Mouse (Mus musculus) urinary bladder, adult 18-20 months (tissue): Measurements from ENCODE around the gene Med29.

Experiments
- DNase-seq, 2 experiments: peaks; one replicate each; pipeline ENCODE4 v3.0.0; 2022; ENCODE audit warnings: low spot score in 2 of 2, mixed read lengths in 2 of 2

Gene Med29

DNA sequence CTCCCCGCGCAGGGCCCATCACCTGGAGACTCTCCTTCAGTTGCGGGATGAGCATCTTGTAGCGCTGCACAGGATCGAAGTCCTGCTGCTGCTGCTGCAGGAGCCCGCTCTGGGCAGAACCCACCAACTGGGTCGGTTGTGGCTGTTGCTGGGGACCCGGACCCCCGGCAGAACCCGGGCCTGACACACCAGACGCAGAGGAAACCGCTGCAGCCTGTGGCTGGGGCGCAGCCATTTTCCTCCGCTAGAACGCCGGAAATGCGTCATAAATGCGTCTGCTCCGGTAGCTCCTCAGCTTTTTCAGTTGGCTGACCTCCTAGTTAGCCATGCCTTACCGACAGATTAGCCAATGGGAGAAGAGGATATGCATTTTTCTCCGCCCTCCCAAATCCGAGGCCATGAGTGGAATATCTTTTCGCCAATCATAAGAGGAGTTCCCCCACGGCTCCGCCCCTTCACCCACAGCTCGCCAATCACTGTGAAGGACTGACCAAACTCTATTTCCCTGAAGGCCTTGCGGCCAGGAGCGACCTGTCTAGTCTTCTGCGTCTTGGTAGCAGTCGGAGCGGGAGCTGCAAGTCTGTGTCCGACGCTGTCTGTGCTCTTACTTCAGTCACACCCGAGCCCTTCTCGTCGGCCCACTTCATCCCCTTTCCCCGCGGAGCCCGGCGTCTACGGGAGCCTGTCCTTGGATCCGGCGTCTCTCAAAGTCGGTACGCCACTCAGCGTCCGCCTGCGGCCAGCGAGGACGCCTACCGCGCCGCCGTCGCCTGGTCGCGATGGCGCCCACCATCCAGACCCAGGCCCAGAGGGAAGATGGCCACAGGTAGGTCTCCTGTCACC is at the start of gene Med29, which contains the start of gene Paf1:
Gene Med29, minus strand, starts transcription at position 280 of the 843 bp plus-strand sequence.
Gene Paf1, plus strand, starts transcription at position 523 of the 843 bp plus-strand sequence.
- peak; percentile 81 to 96 for DNase-seq

DNA sequence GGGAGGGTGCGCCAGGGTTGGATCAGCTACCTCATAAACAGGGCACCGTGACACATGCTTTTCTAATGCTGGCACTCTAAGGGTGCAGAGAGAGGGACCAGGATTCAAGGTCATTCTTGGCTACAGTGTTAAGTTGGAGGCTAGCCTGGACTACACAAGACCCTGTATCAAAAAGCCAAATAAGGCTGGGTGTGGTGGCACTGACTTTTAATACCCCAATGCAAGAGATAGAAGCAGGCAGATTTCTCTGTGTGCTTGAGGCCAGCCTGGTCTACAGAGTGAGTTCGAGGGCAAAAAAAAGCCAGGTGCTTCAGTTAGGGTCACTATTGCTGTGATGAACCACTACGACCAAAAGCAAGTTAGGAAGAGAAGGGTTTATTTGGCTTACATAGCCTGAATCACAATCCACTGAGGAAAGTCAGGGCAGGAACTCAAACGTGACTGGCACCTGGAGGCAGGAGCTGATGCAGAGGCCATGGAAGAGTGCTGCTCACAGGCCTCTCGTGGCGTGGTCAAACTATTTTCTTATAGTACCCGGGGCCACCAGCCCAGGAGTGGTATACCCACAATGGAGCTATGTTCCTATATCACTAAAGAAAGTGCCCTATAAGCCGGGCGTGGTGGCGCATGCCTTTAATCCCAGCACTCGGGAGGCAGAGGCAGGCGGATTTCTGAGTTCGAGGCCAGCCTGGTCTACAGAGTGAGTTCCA is 49.4 kb upstream of the Med29 start:
- no peak for DNase-seq

DNA sequence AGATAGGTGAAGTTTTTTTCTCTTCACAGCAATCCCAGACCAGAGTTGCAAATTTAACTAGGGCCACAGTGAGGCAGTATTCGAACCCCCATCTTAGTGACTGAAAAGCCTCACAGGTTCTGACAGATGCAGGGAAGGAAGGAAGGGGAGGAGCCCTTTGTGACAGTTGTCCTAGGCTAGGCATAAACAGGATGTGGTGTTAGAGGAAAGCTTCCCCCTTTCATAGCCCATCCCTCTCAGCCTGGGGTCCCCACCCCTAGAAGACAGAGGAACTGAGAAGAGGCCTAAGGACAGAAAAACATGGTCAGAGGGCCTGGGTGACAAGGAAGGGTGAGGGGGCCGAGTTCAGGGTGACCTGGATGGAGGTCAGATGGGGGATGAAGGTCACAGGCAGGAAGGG is 48.2 kb upstream of the Med29 start:
- peak in 1 of 2 experiments; percentile 16 for DNase-seq

DNA sequence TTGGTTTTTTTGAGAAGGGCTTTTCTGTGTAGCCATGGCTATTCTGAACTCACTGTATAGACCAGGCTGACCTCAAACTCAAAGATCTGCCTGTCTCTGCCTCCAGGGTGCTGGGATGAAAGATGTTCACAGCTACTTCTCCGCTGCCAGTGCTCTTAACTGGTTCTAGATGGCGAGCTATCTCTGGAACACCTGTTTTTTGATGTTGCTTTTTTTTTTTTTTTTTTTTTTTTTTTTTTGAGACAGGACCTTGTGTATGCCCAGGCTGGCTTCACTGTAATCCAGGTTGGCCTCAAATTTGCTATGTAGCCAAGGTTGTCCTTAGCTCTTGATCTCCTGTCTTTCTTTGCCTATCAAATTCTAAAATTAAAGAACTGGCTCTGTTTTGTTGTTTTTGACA is 46.3 kb upstream of the Med29 start:
- no peak for DNase-seq

DNA sequence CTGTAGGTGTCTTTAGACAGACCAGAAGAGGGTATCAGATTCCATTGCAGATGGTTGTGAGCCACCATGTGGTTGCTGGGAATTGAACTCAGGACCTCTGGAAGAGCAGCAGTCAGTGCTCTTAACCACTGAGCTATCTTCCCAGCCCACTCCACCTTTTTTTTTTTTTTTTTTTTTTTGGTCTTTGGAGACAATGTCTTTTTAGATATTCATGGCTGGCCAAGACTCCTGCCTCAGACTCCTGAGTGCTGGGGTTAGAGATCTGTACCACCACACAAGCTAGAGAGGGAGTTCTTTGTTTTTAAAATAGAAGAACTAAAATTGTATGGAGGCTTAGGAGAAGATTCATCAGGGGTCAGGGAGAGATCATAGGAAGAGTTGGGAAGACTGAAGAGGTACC is 45.5 kb upstream of the Med29 start:
- DNase-seq, result no peak

DNA sequence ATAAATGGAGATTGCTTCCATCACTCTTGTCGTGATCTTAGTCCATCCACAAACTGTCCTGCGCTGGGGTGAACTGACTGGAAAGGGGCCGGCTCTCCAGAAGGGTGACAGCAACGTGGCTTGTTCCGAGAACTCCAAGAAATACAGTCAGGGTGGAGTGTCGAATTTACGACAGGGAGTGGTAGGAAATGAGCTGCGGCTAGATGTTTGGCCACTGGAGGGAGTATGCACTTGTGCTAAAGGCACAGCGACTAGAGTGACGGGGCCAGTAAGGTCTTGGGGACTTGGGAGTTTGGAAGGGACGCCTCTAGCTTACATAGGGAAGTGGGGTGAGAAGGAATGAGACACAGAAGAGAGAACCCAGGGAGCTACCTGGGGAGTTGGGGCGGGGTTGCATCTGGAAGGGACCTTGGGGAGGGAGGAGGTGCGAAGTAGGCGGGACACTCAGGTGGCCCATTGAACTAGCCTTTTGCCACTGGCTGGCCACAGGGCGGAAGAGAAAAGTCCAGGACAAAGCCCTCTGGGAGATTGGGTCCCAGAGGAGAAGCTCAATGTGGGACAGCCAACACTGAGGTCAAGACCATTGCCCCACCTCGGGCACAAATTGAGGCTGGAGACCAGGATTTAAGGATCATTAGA is 44.5 kb upstream of the Med29 start, which contains the start of gene Gmfg:
Gene Gmfg, plus strand, starts transcription at position 516 of the 639 bp plus-strand sequence.
- DNase-seq, result peak in 1 of 2 experiments; percentile 63

DNA sequence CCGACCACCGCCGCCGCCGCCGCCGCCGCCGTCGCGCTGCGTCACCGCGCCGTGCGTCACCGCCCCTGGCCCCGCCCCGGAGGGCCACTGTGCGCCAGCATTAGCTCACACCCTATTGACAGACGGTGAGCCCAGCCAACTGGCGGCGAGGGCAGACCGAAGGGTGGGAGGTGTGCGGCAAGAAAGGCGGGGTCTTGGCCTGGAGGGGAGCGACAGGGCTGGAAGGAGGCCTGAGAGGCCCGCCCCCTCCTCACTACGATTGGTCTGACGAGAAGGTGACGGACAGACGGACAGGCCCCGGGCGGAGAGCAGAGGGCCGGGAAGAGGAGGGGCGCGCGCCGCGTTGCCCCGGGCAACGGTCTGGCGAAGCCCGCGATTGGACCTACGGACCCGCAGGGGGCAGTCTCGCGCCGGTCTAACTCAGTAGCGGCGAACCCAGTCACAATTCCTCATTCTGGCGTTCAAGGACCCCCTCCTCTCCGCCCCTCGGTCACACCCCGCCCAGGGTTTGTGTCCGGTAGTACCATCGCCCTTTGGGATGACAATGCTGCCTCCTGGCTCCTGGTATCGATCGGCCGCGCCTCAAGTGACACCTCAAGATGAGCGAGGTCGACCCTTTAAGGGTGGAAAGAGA is 43.9 kb upstream of the Med29 start:
- DNase-seq, result peak; percentile 99 to 100

DNA sequence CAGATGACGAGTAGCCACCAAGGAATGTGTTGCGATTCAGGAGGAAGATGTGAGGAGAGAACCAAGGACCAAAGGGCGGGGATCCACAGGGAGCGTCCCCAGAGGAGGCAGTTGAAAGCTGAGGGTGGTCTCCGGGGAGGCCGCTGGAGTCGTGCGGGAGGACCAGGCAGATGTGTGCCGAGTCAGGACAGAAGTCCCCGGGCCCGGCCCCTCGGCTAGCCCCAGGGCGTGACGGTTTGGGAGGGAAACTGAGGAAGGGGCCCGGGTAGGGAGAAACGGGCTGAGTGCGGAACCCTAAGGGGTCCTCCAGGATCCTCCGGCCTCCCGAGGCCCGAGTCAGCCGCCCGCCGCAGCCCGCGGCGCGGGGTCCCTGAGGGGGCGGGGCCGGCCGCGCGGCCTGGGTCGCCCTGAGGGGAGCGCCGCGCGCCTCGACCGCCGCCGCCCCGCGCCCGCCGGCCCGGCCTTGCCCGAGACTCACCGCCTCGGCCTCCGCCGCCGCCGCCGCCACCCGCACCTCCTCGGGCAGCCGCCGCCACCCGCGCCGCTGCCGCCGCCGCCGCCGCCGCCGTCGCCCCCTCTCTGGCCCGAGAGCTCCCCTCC is 43.3 kb upstream of the Med29 start:
- peak in 1 of 2 experiments; percentile 23 for DNase-seq

DNA sequence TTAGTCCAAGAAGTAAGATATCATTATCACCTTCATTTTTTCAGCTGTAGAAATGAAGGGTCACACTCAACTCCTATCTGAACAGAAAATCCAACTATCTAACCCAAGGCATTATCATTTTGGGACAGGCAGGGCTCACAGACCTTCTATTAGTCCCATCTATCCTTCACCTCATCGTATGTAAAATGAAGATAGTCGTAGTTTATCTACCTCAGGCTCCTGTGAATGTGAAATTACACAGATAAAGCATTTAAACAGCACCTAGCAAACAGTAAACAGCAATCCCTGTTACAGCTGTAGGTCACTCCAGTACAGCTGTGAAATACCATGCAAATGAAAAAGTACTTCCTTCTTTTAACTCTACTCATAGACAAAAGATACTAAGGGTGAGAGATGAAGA is 39.7 kb upstream of the Med29 start:
- DNase-seq, result no peak

DNA sequence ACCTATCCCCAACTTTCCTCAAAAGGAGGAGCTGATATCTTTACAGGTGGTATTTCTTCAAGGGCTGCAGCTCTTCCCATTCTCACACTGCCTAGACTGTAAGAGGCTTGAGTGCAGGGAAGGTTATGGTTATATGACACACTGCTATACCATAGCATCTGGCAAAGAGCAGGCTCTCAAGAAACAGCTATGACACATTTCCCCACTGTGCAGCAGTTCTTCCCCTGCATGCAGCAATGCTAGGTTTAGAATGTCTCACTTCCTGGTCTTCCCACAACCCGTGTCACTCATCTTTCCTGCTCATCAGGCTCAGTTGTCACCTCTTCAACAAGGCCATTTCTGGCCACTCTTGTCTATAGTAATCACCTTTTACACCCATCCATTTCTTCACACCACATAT is 38.0 kb upstream of the Med29 start:
- DNase-seq, result no peak

DNA sequence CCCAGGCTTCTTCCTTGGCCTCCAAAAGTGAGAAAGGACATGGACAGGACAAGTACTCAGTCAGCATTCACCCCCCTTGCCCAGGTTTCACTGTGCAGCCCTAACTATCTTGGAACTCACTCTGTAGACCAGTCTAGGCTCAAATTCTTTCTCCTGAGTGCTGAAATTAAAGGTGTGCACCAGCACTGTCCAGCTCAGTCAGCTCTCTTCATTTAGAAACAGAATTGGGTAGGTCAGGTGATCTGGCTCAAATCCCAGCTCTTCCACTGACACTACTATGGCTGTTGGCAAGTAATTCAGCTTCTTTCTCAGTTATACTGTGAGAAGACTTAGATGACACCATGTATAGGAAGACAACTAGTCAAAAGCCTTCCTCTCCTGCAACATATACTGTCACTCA is 35.2 kb upstream of the Med29 start:
- no peak for DNase-seq

DNA sequence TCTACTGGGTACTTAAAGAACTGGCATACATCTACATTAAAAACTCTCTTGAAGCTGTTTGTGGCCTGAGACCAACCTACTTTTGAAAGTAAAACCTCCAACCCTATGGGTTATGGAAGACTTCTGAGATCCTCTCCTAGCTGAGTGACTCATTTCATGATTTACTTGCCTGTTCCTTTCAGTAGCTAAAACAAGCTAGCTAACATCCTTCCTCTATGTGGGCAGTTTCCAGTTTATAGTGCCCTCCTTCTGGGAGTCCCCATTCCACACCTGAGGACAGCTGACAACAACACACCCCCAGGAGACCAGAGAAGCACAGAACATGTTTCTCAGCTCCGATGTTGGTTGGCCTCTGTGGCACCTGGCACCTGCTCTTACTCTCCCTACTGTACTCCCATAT is 30.5 kb upstream of the Med29 start:
- no peak for DNase-seq

DNA sequence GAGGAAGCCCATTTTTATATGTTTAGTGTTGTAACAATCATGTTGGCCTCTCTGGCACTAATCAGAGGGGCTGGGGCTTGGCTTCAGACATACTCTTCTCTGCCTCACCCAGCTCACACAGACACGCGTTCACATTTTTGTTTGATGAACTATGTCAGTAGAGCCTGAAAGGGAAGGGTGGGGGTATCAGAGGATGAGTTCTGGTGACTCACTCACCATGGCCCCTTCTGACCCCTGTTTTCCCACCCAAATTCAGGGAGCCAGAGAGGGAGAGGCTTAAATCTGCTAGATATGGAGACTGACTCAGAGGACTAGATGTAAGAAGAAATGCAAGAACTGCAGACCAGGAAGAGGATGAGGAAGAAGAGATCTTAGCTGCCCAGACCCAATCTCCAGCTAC is 26.9 kb upstream of the Med29 start:
- DNase-seq, result no peak

DNA sequence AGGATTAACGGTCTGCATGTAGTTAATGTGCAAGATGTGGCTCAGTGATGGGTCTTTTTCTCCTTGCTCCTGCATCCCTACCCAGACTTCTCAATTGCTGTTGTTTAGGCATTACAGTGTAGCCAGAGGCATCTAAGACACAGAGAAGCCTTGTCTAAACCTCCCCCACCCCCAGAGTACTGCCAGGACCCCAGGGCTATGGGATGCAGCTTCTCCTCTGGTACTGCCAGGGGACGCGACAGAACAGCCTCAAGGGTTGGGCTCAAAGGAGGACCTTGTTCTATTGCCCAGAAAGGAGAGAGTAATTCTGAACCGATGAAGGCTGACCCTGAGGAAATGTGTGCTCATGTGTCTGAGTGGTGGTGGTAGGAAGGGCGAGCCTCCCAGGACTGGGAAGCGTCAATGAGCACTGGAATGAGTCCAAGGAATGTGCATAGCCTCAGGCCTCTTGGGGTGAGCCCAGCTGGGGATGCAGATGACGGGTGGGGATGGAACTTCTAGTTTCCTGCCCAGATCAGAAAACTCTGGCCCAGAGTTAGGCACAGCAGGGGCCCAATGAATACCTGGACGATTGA is 25.7 kb upstream of the Med29 start:
- peak in 1 of 2 experiments; percentile 52 for DNase-seq

DNA sequence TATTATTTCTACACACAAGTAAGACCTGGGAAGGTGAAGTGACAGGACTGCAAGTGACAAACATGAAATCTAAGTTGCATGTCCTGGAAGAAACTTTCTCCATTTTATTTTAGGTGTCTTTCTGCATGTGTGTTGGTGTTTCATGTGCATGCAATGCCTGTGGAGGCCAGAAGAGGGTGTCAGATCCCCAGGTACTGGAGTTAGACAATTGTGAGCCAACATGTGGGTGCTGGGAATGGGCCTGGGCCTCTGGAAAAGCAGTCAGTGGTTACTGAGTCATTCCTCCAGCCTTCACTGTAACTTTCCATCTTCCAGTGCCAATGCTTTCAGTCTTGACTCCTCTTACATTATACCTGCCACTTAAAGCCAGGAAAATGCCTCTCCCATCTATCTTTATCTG is 24.9 kb upstream of the Med29 start:
- no peak for DNase-seq

DNA sequence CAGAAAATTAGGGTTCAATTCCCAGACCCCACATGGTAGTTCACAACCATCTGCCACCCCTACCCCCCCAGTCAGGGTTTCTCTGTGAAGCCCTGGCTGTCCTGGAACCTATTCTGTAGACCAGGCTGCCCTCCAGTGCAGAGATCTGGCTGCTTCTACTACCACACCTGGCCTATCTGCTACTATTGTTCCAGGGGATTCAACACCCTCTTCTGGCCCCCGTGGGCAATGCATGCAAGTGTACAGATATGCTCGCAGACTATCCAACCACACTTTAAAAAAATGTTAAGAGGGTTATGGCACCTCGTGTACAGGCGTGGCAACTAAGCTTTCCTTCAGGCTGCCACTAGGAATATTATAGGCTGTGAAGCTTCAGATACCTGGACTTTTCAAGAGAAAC is 20.3 kb upstream of the Med29 start:
- no peak for DNase-seq

DNA sequence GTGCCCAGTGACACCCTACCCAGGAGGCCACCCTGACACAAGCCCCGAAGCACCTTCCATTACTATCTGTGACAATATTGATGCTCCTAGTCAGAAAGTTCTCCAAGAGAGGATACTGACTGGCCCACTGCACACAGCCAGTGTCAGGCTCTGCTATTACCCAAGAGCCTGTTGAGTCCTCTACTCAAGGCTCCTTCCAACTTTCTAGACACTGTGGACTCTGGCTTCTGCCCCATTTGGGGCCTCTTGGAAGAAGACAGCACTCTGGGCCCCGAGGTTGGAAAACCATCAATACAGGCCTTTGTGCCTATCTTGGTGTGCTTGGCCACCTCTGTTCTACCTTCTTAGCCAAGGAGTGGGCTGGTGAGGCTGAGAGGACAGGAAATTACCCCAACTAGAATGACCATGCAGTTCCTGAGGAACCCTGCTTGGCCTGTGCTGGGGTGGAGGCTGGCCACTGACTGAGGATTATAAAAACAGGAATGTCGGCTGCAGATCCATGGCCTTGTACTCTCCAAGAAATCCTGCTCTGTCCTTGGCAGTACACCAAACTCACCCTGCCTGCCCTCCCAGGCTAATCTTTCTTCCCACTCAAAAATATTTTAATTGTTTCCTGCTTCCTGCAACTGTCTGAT is 18.4 kb upstream of the Med29 start:
- DNase-seq, result peak in 1 of 2 experiments; percentile 63

DNA sequence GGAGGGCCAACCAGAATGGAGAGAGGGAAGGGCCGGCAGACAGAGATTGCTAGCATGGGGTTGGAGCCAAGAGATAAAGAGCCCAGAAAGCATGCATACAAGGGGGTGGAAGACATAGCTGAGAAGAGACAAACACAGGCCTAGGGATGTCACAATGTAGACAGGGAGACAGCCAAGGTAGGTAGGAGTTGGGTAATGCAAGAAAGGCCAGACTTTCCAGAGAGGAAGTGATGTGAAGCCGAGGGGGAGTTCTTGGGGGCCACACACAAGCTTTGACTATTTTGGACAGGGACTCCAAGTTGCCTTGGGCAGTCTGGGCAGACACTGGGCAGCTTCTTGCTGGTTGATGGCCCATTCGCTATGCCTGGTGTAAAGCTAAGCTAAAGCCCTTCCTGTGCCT is 9.4 kb upstream of the Med29 start:
- DNase-seq, result no peak

DNA sequence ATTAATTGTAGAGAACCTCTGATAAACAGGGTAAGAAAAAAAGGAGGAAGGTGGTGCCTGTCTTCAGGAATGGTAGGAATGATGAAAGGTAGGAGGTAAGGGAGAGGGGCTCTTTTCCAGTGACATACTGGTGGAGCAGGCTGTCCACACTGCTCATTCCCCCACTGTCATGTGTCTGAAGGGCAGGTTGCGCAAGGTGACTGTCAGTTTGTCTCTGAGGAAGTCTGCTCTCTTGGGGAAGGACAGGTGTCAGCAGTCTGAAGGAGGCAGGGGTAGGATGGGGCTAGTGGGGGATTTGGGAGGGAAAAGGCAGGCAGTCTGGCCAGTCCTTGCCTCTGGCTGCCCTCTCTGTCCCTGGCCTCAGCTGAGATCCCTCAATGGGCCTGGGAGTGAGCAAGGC is 8.5 kb upstream of the Med29 start:
- DNase-seq, result no peak

DNA sequence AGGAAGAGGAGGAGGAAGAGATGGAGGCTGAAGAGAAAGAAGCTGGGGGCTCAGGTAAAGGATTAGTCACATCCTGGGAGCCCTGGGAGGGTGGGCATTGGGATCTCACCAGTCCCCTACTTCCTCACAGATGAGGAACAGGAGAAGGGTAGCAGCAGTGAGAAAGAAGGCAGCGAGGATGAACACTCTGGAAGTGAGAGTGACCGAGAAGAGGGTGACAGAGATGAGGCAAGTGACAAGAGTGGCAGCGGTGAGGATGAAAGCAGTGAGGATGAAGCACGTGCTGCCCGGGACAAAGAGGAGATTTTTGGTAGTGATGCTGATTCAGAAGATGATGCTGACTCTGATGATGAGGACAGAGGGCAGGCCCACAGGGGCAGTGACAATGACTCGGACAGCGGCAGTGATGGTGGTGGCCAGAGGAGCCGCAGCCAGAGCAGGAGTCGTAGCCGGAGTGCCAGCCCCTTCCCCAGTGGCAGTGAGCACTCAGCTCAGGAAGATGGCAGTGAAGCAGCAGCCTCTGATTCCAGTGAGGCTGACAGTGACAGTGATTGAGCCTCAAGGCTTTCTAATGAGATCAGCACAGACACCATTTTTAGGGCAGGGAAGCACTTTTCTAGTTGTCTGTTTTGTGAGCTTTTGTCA is 6.3 kb upstream of the Med29 start:
- DNase-seq, result no peak
